Mouse (Mus musculus) embryonic facial prominence, embryonic 15.5 days (tissue): ENCODE measurements around the gene Hspb9. TPM values are rescaled to one million over a fixed set of nuclear protein-coding genes. Genes with fewer than 3 reads are reported as not detected.
A peak's percentile ranks its signal among the peaks of the same experiment; 100 is the strongest.

Source experiments
- ATAC-seq: fragments of 200-750 bp; cut with Nextera tagmentation; 2 replicates; pipeline ENCODE4 v1.8.0; 2017; ENCODE audit warnings: low read depth, moderate TSS enrichment; ENCODE audit not compliant: insufficient number of reproducible peaks, low FRiP score, low TSS enrichment
- H3K27ac ChIP-seq: fragments of 300-500 bp; sonication (generic); replicated peaks from 2 replicates; pipeline ENCODE4 v1.5.1; 2015; ENCODE audit warnings: mild to moderate bottlenecking, inconsistent platforms
- H3K27me3 ChIP-seq: fragments of 300-500 bp; sonication (generic); 2 replicates; pipeline ENCODE4 v1.6.1; 2015; ENCODE audit warnings: inconsistent platforms
- H3K36me3 ChIP-seq: fragments of 300-500 bp; sonication (generic); 2 replicates; pipeline ENCODE4 v1.6.1; 2015; ENCODE audit warnings: mild to moderate bottlenecking, inconsistent platforms
- H3K4me1 ChIP-seq: fragments of 300-500 bp; sonication (generic); 2 replicates; pipeline ENCODE4 v1.6.1; 2015; ENCODE audit warnings: inconsistent platforms
- H3K4me2 ChIP-seq: fragments of 300-500 bp; sonication (generic); replicated peaks from 2 replicates; pipeline ENCODE4 v1.6.1; 2015; ENCODE audit warnings: mild to moderate bottlenecking, inconsistent platforms
- H3K4me3 ChIP-seq: fragments of 300-500 bp; sonication (generic); replicated peaks from 2 replicates; pipeline ENCODE4 v1.5.1; 2015; ENCODE audit warnings: mild to moderate bottlenecking, inconsistent platforms
- H3K9ac ChIP-seq: fragments of 300-500 bp; sonication (generic); 2 replicates; pipeline ENCODE4 v1.6.1; 2015; ENCODE audit warnings: inconsistent platforms
- H3K9me3 ChIP-seq: fragments of 300-500 bp; sonication (generic); replicated peaks from 2 replicates; pipeline ENCODE4 v1.6.1; 2016; ENCODE audit warnings: inconsistent platforms
- WGBS: fragments of 180-500 bp; shearing (Covaris S2); methylation state at CpG from one replicate; pipeline ENCODE4 v1.1.7; 2015; 5-methylcytosine and 5-hydroxymethylcytosine counted together
- polyA plus RNA-seq: library from polyadenylated mRNA; unstranded; fragments of >200 nt; fragmentation: Nextera tagmentation; extraction: Ambion mirVana; gene quantifications from 2 replicates; pipeline ENCODE4 v1.2.1, GENCODE M21; 2015

The Hspb9 gene
- polyA plus RNA-seq, 1 experiment from 2014 or later: not detected

- H3K27me3 ChIP-seq: no peaks in the 10 kb centered on the region
Measured at GRCm38 (mm10) chr11:100709201-100709810, 4.3 kb upstream of the Hspb9 start.

GRCm38 (mm10) chr11:100710528-100710927, 3.1 kb upstream of the Hspb9 start:
- no peak overlapping the region for H3K27ac ChIP-seq
- peaks cover 35% of the 10 kb centered on the region for H3K4me1 ChIP-seq
- H3K27me3 ChIP-seq: no peaks in the 10 kb centered on the region
- H3K36me3 ChIP-seq: peaks cover 56% of the 10 kb centered on the region
- H3K4me2 ChIP-seq: no peak overlapping the region
- no peak for ATAC-seq
- H3K9me3 ChIP-seq: no peaks in the 10 kb centered on the region
- 88% methylated on average over 15 of the region's 15 CpGs for WGBS
- H3K9ac ChIP-seq: no peak overlapping the region
- H3K4me3 ChIP-seq: no peak overlapping the region

More at GRCm38 (mm10) chr11:100709201-100709810, 4.3 kb upstream of the Hspb9 start:
- no peaks in the 10 kb centered on the region for H3K9me3 ChIP-seq
- no peak overlapping the region for H3K9ac ChIP-seq
- H3K27ac ChIP-seq: no peak overlapping the region
- H3K4me3 ChIP-seq: no peak overlapping the region
- H3K36me3 ChIP-seq: peaks cover 65% of the 10 kb centered on the region
- ATAC-seq: no peak
- no peak overlapping the region for H3K4me2 ChIP-seq
- 90% methylated on average over 9 of the region's 9 CpGs for WGBS
- peaks cover 36% of the 10 kb centered on the region for H3K4me1 ChIP-seq

- no peak for ATAC-seq
- Histone ChIP-seq H3K9me3 (no peaks in the 10 kb centered on the region), H3K27ac (no peak overlapping the region), H3K36me3 (peaks cover 56% of the 10 kb centered on the region), H3K4me2 (0 out of 2 replicates have a peak overlapping the region, but pooled peaks have one; percentile 72), H3K4me3 (peak overlapping the region; percentile 99; the same call in 1 of the 2 replicates), H3K9ac (no peak overlapping the region), H3K4me1 (peaks cover 35% of the 10 kb centered on the region), H3K27me3 (no peaks in the 10 kb centered on the region)
- WGBS: 85% methylated on average over 4 of the region's 4 CpGs
Measured at GRCm38 (mm10) chr11:100710977-100711376, 2.7 kb upstream of the Hspb9 start.

- under 1% methylated on average over 47 of the region's 48 CpGs for WGBS
- Histone ChIP-seq H3K9me3 (no peaks in the 10 kb centered on the region), H3K4me3 (peak within 1 kb of the TSS; percentile 99), H3K27ac (peak within 1 kb of the TSS; percentile 83), H3K27me3 (no peaks in the 10 kb centered on the region), H3K9ac (peak within 1 kb of the TSS; percentile 99), H3K4me2 (peak within 1 kb of the TSS; percentile 72), H3K4me1 (peaks cover 35% of the 10 kb centered on the region), H3K36me3 (peaks cover 56% of the 10 kb centered on the region)
- ATAC-seq: peak; percentile 88
Measured at GRCm38 (mm10) chr11:100711783-100712615, 1.7 kb upstream of the Hspb9 start, which contains the start of gene Kat2a. TSS of gene Kat2a (minus strand) at chr11:100712465.

DNA sequence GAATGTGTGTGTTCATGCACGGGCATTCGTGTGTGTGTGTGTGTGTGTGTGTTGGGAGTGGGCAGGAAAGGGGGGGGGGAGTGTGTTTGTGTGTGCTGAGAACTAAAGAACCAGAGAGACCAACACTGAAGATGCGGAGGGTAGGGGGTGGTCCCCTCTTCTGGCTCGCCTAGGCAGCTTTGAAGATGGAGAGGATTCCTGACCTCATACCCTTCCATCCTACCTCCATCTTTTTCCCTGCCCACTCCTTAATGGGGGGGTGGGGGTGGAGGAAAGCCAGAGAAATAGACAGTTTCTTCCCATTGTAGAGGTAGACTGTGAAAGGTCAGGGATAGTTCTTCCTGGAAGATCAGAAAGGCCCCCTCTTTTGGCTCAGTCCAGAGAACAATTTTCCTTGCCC, 476 bp upstream of the Hspb9 start:
- no peak for ATAC-seq
- 43% methylated on average over 4 of the region's 4 CpGs for WGBS
- Histone ChIP-seq H3K4me1 (peaks cover 35% of the 10 kb centered on the region), H3K4me2 (peak overlapping the region; percentile 52), H3K27ac (peak overlapping the region; percentile 83), H3K4me3 (no peak overlapping the region), H3K9ac (0 out of 2 replicates have a peak overlapping the region, but pooled peaks have one; percentile 24), H3K36me3 (peaks cover 55% of the 10 kb centered on the region), H3K27me3 (no peaks in the 10 kb centered on the region), H3K9me3 (no peaks in the 10 kb centered on the region)

DNA sequence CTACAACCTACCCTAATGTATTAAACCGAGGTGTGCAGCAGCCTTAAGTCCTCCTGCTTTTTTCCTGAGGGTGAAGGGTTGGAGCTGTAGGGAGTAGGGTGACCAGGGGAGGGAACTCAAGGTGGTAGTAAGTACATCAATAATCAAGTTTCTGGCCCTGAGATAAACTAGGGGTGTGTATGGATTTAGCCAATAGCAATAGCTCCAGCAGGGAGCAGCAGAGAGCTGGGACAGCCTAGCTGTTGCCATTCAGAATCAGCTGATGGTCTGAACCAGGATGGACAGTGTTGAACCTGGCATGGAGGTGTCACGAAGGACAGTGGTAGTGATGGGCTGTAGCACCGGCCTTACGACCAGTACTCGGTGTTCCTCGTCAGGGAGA, 875 bp downstream of the Hspb9 start:
- Histone ChIP-seq H3K27ac (peak overlapping the region; percentile 63; the same call in 1 of the 2 replicates), H3K9ac (0 out of 2 replicates have a peak overlapping the region, but pooled peaks have one; percentile 24), H3K4me1 (peaks cover 39% of the 10 kb centered on the region), H3K4me3 (peak overlapping the region; percentile 35; the same call in 1 of the 2 replicates), H3K36me3 (peaks cover 53% of the 10 kb centered on the region), H3K9me3 (no peaks in the 10 kb centered on the region), H3K4me2 (peak overlapping the region; percentile 52), H3K27me3 (no peaks in the 10 kb centered on the region)
- no peak for ATAC-seq
- 48% methylated on average over 6 of the region's 6 CpGs for WGBS

DNA sequence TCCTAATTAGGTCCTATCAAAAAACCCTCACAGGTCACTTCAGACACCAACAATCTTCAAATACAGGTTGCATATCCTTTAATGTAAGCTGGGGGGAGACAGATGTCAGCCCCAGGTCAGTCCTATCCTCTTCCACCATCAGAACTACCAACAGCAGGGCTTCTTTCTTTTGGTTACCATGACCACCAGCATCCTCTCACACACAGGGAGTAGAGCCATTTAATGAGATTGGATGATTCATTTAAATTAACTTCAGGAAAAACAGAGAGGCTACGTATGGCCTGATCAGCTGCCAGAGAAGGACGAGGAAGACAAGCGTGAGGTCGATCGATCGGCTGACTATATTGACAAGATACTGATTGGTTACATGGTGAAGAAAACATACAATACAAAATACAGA, 1.3 kb downstream of the Hspb9 start:
- Histone ChIP-seq H3K27ac (no peak overlapping the region), H3K27me3 (no peaks in the 10 kb centered on the region), H3K9me3 (no peaks in the 10 kb centered on the region), H3K9ac (no peak overlapping the region), H3K36me3 (peaks cover 54% of the 10 kb centered on the region), H3K4me3 (no peak overlapping the region), H3K4me1 (peaks cover 43% of the 10 kb centered on the region), H3K4me2 (no peak overlapping the region)
- ATAC-seq: no peak
- 87% methylated on average over 6 of the region's 6 CpGs for WGBS

GRCm38 (mm10) chr11:100716649-100717048, 3.0 kb downstream of the Hspb9 start:
- H3K9me3 ChIP-seq: no peaks in the 10 kb centered on the region
- no peak overlapping the region for H3K27ac ChIP-seq
- H3K4me3 ChIP-seq: no peak overlapping the region
- WGBS: 72% methylated on average over 3 of the region's 3 CpGs
- H3K4me1 ChIP-seq: peaks cover 49% of the 10 kb centered on the region
- ATAC-seq: no peak
- H3K4me2 ChIP-seq: no peak overlapping the region
- no peaks in the 10 kb centered on the region for H3K27me3 ChIP-seq
- H3K36me3 ChIP-seq: peaks cover 45% of the 10 kb centered on the region
- no peak overlapping the region for H3K9ac ChIP-seq

DNA sequence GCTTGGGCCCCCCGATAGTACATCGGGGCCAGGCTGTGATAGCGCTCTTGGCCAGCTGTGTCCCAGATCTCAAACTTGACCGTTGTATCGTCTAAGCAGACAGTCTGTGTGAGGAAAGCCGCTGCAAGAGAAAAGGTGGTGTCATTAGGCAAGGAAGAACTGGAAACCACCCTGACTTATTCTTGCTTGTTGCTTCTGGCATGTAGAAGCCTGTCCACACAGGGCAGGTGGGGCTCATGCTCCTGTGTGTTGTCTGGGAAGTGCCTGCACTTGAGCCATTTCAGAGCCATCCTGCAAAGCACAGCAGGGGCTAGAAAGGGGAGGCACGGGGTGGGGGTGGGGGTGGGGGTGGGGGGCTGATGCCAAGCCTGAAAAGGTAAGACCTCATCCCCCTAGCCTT, 4.8 kb downstream of the Hspb9 start:
- no peaks in the 10 kb centered on the region for H3K9me3 ChIP-seq
- H3K4me3 ChIP-seq: no peak overlapping the region
- H3K9ac ChIP-seq: no peak overlapping the region
- H3K4me2 ChIP-seq: no peak overlapping the region
- 87% methylated on average over 7 of the region's 7 CpGs for WGBS
- peaks cover 43% of the 10 kb centered on the region for H3K4me1 ChIP-seq
- no peak for ATAC-seq
- peak overlapping the region; percentile 60; the same call in 1 of the 2 replicates for H3K27ac ChIP-seq
- H3K27me3 ChIP-seq: no peaks in the 10 kb centered on the region
- H3K36me3 ChIP-seq: peaks cover 45% of the 10 kb centered on the region

GRCm38 (mm10) chr11:100718866-100719265, 5.2 kb downstream of the Hspb9 start:
- Histone ChIP-seq H3K27ac (0 out of 2 replicates have a peak overlapping the region, but pooled peaks have one; percentile 60), H3K9ac (no peak overlapping the region), H3K4me1 (peaks cover 39% of the 10 kb centered on the region), H3K9me3 (no peaks in the 10 kb centered on the region), H3K36me3 (peaks cover 45% of the 10 kb centered on the region), H3K4me2 (no peak overlapping the region), H3K27me3 (no peaks in the 10 kb centered on the region), H3K4me3 (no peak overlapping the region)
- 76% methylated on average over 4 of the region's 4 CpGs for WGBS
- ATAC-seq: no peak

GRCm38 (mm10) chr11:100719312-100719711, 5.7 kb downstream of the Hspb9 start:
- WGBS: 80% methylated on average over 3 of the region's 3 CpGs
- no peaks in the 10 kb centered on the region for H3K27me3 ChIP-seq
- H3K36me3 ChIP-seq: peaks cover 45% of the 10 kb centered on the region
- no peaks in the 10 kb centered on the region for H3K9me3 ChIP-seq
- no peak overlapping the region for H3K9ac ChIP-seq
- H3K4me1 ChIP-seq: peaks cover 35% of the 10 kb centered on the region
- no peak overlapping the region for H3K4me2 ChIP-seq
- H3K4me3 ChIP-seq: no peak overlapping the region
- no peak for ATAC-seq
- 0 out of 2 replicates have a peak overlapping the region, but pooled peaks have one; percentile 60 for H3K27ac ChIP-seq
